Mouse (Mus musculus) testis, adult 2 months (tissue): ENCODE data around the gene Sepsecs. TPM values are rescaled to one million over a fixed set of nuclear protein-coding genes. Genes with fewer than 3 reads are reported as not detected.

Experiments used
- H3K27ac ChIP-seq: fragments of 200-500 bp; 2 replicates; pipeline ENCODE4 v1.5.1; 2012; ENCODE audit warnings: low read depth, low read length; ENCODE audit not compliant: control insufficient read depth, insufficient read depth
- H3K27me3 ChIP-seq: fragments of 200-500 bp; 2 replicates; pipeline ENCODE4 v1.6.1; 2012; ENCODE audit warnings: mild to moderate bottlenecking, low read length, moderate library complexity; ENCODE audit not compliant: control insufficient read depth, insufficient read depth
- H3K36me3 ChIP-seq: fragments of 200-500 bp; 2 replicates; pipeline ENCODE4 v1.6.1; 2012; ENCODE audit warnings: mild to moderate bottlenecking, low read length; ENCODE audit not compliant: control insufficient read depth, insufficient read depth
- H3K4me1 ChIP-seq: fragments of 200-500 bp; 2 replicates; pipeline ENCODE4 v1.6.1; 2012; ENCODE audit warnings: low read length; ENCODE audit not compliant: control insufficient read depth, insufficient read depth
- H3K4me3 ChIP-seq: fragments of 200-500 bp; 2 replicates; pipeline ENCODE4 v1.5.1; 2012; ENCODE audit warnings: low read depth, mild to moderate bottlenecking, low read length, moderate library complexity, mixed read lengths; ENCODE audit not compliant: control insufficient read depth
- CTCF ChIP-seq: fragments of 200-500 bp; IDR thresholded peaks from 2 replicates; pipeline ENCODE4 v1.5.1; 2012; ENCODE audit warnings: low read depth, mild to moderate bottlenecking, inconsistent platforms, low read length, moderate library complexity; ENCODE audit not compliant: control insufficient read depth, insufficient read depth, insufficient replicate concordance
- POLR2A ChIP-seq: fragments of 200-500 bp; IDR thresholded peaks from 2 replicates; pipeline ENCODE4 v1.6.1; 2012; ENCODE audit warnings: low read depth, mild to moderate bottlenecking, inconsistent platforms, low read length, moderate library complexity; ENCODE audit not compliant: control insufficient read depth
- polyA plus RNA-seq: library from polyadenylated mRNA; depleted of rRNA; stranded (reverse); fragments of >200 nt; gene quantifications from 2 replicates; pipeline ENCODE4 v1.2.3, GENCODE M21; 2012

The Sepsecs gene
- polyA plus RNA-seq, 1 experiment: 6.9 TPM

DNA sequence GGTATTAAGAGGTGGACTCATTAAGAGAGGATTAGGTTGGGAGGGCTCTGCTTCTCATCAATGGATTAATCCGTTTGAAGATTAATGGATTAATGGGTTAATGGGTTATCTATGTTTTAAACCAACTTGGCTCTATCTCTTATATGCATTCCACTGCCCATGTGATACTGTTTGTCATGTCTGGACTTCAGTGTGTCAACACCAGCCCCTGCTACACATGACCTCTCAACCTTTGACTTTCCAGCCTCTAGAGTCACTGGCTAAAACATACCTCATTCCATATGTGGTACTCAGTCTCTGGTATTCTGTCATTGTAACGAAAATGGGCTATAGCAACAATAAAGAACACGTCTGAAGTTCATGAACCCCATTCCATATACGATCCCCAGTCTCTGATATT, 11.6 kb upstream of the Sepsecs start:
- no peaks in the 10 kb centered on the region for H3K4me1 ChIP-seq
- TF ChIP-seq CTCF (no peak), POLR2A (no peak)
- no peak overlapping the region for H3K4me3 ChIP-seq
- H3K27me3 ChIP-seq: no peaks in the 10 kb centered on the region
- H3K27ac ChIP-seq: no peak overlapping the region
- no peaks in the 10 kb centered on the region for H3K36me3 ChIP-seq

GRCm38 (mm10) chr5:52680191-52680590, 10.7 kb upstream of the Sepsecs start:
- no peaks in the 10 kb centered on the region for H3K27me3 ChIP-seq
- H3K36me3 ChIP-seq: no peaks in the 10 kb centered on the region
- H3K27ac ChIP-seq: no peak overlapping the region
- H3K4me3 ChIP-seq: no peak overlapping the region
- TF ChIP-seq CTCF (no peak), POLR2A (no peak)
- no peaks in the 10 kb centered on the region for H3K4me1 ChIP-seq

DNA sequence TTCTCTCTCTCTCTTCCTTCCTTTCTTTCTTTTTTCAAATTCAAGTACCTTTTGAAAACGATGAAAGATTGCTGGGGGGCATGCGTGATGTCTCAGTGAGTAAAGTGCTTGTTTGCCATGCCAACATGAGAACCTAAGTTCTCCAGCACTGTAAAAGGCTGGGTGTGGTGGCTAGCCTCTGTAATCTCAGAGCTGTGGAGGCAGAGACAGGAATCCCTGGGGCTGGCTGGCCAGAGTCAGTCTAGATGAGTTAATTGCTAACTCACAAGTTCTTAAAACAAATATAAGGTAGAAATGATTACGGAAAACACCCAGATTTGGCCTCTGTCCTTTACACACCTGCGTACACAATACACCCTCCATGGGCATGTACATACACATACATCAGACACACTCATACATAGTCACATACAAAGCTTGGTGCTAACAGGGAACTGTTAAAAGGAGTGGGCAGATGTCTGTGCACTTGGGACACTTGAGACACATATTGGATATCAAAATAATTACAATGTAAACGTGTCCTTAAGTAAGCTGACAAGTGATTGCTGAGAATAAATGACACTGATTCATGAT, 9.1 kb upstream of the Sepsecs start:
- Histone ChIP-seq H3K36me3 (no peaks in the 10 kb centered on the region), H3K27ac (no peak overlapping the region), H3K4me1 (no peaks in the 10 kb centered on the region), H3K4me3 (no peak overlapping the region), H3K27me3 (no peaks in the 10 kb centered on the region)
- TF ChIP-seq CTCF: no peak
- TF ChIP-seq POLR2A: no peak

GRCm38 (mm10) chr5:52677126-52677525, 7.6 kb upstream of the Sepsecs start:
- Histone ChIP-seq H3K27ac (no peak overlapping the region), H3K27me3 (no peaks in the 10 kb centered on the region), H3K4me1 (no peaks in the 10 kb centered on the region), H3K36me3 (no peaks in the 10 kb centered on the region), H3K4me3 (no peak overlapping the region)
- TF ChIP-seq POLR2A (no peak), CTCF (no peak)

- Histone ChIP-seq H3K27me3 (no peaks in the 10 kb centered on the region), H3K4me3 (no peak overlapping the region), H3K36me3 (no peaks in the 10 kb centered on the region), H3K27ac (no peak overlapping the region), H3K4me1 (no peaks in the 10 kb centered on the region)
- no peak for TF ChIP-seq POLR2A
- no peak for TF ChIP-seq CTCF
Measured at GRCm38 (mm10) chr5:52674384-52675069, 5.0 kb upstream of the Sepsecs start.

DNA sequence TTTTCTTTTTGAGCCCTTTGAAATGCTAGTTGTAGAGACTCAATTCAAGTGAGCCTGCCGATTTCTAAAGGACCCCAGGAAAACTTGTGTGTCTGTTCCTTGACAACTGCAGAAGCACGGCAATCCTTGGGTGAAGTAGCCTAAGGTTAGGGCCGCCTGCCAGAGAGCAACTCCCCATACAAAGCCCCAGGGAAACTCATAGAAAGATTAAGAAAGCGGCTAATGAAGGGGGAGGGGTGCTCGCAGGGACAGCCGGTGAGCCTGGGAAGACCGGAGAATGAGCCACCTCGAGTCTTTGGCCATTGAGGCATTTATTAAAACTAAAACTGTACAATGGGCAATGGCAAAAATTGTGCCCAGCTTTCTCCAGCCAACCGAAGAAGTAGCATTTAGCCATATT, 3.8 kb upstream of the Sepsecs start:
- no peaks in the 10 kb centered on the region for H3K4me1 ChIP-seq
- H3K27me3 ChIP-seq: no peaks in the 10 kb centered on the region
- no peak overlapping the region for H3K4me3 ChIP-seq
- no peak overlapping the region for H3K27ac ChIP-seq
- TF ChIP-seq CTCF (no peak), POLR2A (no peak)
- H3K36me3 ChIP-seq: no peaks in the 10 kb centered on the region

DNA sequence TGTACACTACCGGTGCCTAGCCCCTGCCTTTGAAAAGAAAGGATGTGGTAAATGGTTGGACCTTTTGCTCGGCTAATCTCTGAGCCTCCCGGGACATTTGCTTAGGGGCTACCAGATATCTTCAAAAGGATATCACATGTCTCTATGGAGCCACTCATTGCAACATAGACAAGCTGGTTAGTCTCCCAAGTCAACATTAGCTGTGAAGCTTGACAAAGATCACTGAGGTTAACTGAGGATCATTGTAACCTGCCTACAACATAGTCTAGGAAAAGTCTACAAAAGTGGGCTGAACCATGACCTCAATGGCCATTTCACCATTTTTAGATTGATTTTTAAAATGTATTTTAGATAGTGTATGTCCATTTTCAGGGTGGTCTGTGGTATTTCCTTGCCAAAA, 1.2 kb upstream of the Sepsecs start:
- Histone ChIP-seq H3K36me3 (no peaks in the 10 kb centered on the region), H3K27ac (no peak overlapping the region), H3K4me3 (no peak overlapping the region), H3K27me3 (no peaks in the 10 kb centered on the region), H3K4me1 (no peaks in the 10 kb centered on the region)
- TF ChIP-seq CTCF: no peak
- no peak for TF ChIP-seq POLR2A

GRCm38 (mm10) chr5:52666766-52667165, 2.7 kb downstream of the Sepsecs start:
- Histone ChIP-seq H3K4me1 (no peaks in the 10 kb centered on the region), H3K4me3 (no peak overlapping the region), H3K36me3 (peaks cover 1% of the 10 kb centered on the region; the same call in 1 of the 2 replicates), H3K27me3 (no peaks in the 10 kb centered on the region), H3K27ac (no peak overlapping the region)
- TF ChIP-seq POLR2A (no peak), CTCF (no peak)
